Mouse (Mus musculus): ENCODE measurements at regions not wholly inside any gene's neighbourhood (a gene's known extent, or its start where the extent isn't known, plus 50 kb on each side); places are given as distances from the start of the nearest gene placed in this dataset.
"Not testable (repeated sequence)": the region's sequence is repeated elsewhere in the genome, so short reads cannot be mapped to it uniquely, and the experiment has no call there.

DNA sequence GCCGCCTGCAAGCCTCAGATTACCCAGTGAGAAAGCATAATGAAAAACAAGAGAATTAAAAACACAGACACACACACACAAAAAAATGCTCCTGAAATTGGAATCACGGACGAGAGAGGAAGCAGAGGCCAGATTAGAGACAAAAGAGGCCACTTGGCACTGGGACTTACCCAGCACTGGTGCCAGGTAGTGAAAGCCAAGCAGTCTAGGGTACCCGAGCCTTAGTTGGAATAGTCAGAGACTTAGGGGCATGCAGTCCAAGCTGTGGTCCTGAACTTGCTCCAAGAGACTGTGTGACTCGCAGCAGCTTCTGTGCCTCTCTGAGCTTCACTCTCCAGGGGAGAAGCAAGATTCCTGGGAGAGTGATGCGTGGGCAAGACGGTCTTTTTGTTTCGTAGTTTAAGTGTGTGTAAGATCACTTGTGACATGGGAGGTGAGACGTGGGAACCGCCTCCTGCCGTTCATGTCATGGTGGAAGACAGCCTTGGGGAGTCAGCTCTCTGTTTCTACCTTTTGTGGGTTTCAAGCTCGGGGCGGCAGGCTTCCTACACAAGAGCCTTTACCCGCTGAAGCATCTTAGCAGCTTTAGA lies 420.8 kb downstream of the Ptpru start:
- H3K9me3 ChIP-seq (replicated peaks): no peaks in the 10 kb centered on the region
- no peaks in the 10 kb centered on the region for H3K36me3 ChIP-seq
- WGBS (ENCODE audit: insufficient replicate concordance): 64% methylated on average over 14 of the region's 14 CpGs
- H3K4me1 ChIP-seq: no peaks in the 10 kb centered on the region
- H3K27me3 ChIP-seq (replicated peaks): no peaks in the 10 kb centered on the region
- no peak overlapping the region for H3K9ac ChIP-seq
- no peak overlapping the region for H3K4me3 ChIP-seq
- no peak overlapping the region for H3K27ac ChIP-seq
- H3K4me2 ChIP-seq: no peak overlapping the region
- ATAC-seq: no peak

DNA sequence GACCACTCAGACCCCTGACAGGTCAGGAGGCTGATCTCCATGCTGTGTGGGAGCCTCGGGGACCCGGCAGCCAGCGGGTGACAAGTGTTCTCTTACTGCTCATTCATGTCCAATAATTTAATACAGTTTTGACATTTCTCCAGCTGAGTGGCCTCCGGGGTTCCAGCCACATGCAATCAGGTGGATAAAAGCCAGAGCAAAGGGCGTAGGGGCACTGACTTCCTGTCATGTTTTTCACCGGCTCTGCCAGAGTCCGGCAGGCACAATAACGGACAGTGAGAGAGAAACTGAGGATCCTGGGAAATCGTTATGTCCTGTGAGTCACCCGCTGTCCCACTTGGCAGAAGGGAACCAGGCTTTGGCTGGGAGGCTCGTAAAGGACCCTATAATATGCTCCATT lies 412.8 kb downstream of the Ptpru start:
- no peak overlapping the region for H3K27ac ChIP-seq
- H3K9me3 ChIP-seq (replicated peaks): no peaks in the 10 kb centered on the region
- no peaks in the 10 kb centered on the region for H3K4me1 ChIP-seq
- no peak overlapping the region for H3K4me3 ChIP-seq
- 65% methylated on average over 11 of the region's 11 CpGs for WGBS (ENCODE audit: insufficient replicate concordance)
- no peak overlapping the region for H3K4me2 ChIP-seq
- no peak overlapping the region for H3K9ac ChIP-seq
- no peaks in the 10 kb centered on the region for H3K36me3 ChIP-seq
- ATAC-seq: no peak
- H3K27me3 ChIP-seq (replicated peaks): no peaks in the 10 kb centered on the region

- Histone ChIP-seq H3K4me3 (no peak overlapping the region), H3K27ac (no peak overlapping the region)
- 80% methylated on average over 7 of the region's 7 CpGs for WGBS (ENCODE audit: insufficient replicate concordance)
These were observed 410.2 kb downstream of the Ptpru start for GRCm38 (mm10) chr4:131427871-131428270.

DNA sequence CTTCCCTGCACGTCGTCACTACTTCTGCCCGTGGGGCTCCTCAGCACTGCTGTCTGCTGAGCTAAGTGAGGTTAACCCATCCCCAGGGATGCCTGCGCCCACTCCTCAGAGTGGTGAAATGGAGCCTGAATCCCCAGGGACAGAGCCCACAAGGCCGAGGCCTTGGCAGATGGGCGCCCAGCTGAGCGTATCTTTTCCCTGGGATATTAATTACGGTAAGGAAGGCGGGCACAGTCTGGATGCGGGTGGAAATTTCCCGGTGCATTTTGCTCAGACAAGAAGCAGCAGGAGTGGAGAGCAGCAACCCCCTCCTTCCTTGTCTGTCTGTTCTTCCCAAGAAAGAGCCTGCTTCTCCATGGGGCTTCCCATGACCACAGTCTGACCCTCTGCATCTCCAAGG lies 408.7 kb downstream of the Ptpru start:
- 55% methylated on average over 11 of the region's 11 CpGs for WGBS (ENCODE audit: insufficient replicate concordance)
- Histone ChIP-seq H3K27me3 (replicated peaks) (no peaks in the 10 kb centered on the region), H3K4me3 (no peak overlapping the region), H3K36me3 (no peaks in the 10 kb centered on the region), H3K27ac (no peak overlapping the region), H3K4me2 (no peak overlapping the region), H3K9ac (no peak overlapping the region), H3K9me3 (replicated peaks) (no peaks in the 10 kb centered on the region), H3K4me1 (no peaks in the 10 kb centered on the region)
- ATAC-seq: no peak

More at GRCm38 (mm10) chr4:131427871-131428270, 410.2 kb downstream of the Ptpru start:
- Histone ChIP-seq H3K36me3 (no peaks in the 10 kb centered on the region), H3K27me3 (replicated peaks) (no peaks in the 10 kb centered on the region), H3K9ac (no peak overlapping the region), H3K4me2 (no peak overlapping the region), H3K4me1 (no peaks in the 10 kb centered on the region), H3K9me3 (replicated peaks) (no peaks in the 10 kb centered on the region)
- ATAC-seq: no peak

GRCm38 (mm10) chr4:131430420-131430819 lies 407.7 kb downstream of the Ptpru start:
- Histone ChIP-seq H3K27me3 (replicated peaks) (no peaks in the 10 kb centered on the region), H3K27ac (no peak overlapping the region), H3K9ac (no peak overlapping the region), H3K4me3 (no peak overlapping the region), H3K4me2 (no peak overlapping the region), H3K9me3 (replicated peaks) (no peaks in the 10 kb centered on the region), H3K36me3 (no peaks in the 10 kb centered on the region), H3K4me1 (no peaks in the 10 kb centered on the region)
- WGBS (ENCODE audit: insufficient replicate concordance): 64% methylated on average over 1 of the region's 1 CpGs
- ATAC-seq: no peak

DNA sequence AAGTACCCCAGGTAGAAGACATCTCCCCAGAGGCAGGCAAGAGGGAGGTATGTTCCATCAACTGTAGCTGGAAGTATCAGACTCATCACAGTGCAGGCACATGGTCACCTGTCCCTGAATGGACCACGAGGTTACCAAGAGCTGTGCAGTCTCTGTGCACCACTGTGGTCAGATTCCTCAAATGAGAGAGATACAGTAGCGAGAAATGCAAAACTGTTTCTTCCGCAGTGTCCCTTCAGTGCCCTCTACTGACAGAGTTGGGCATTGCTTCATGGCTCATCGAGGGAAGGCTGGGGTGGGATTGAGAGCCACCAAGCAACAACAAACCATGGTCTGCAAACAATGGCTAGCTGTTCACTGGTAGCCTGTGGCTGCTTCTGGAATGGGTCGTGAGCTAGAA lies 406.9 kb downstream of the Ptpru start:
- Histone ChIP-seq H3K4me3 (no peak overlapping the region), H3K4me1 (no peaks in the 10 kb centered on the region), H3K36me3 (no peaks in the 10 kb centered on the region), H3K9ac (no peak overlapping the region), H3K4me2 (no peak overlapping the region), H3K27me3 (replicated peaks) (no peaks in the 10 kb centered on the region), H3K9me3 (replicated peaks) (no peaks in the 10 kb centered on the region), H3K27ac (no peak overlapping the region)
- 12% methylated on average over 5 of the region's 5 CpGs for WGBS (ENCODE audit: insufficient replicate concordance)
- no peak for ATAC-seq

- no peak overlapping the region for H3K9ac ChIP-seq
- 60% methylated on average over 13 of the region's 13 CpGs for WGBS (ENCODE audit: insufficient replicate concordance)
- H3K27ac ChIP-seq: no peak overlapping the region
- H3K9me3 ChIP-seq (replicated peaks): no peaks in the 10 kb centered on the region
- H3K4me2 ChIP-seq: no peak overlapping the region
- H3K4me1 ChIP-seq: no peaks in the 10 kb centered on the region
- H3K4me3 ChIP-seq: no peak overlapping the region
- H3K27me3 ChIP-seq (replicated peaks): no peaks in the 10 kb centered on the region
- H3K36me3 ChIP-seq: no peaks in the 10 kb centered on the region
- no peak for ATAC-seq
These were observed 405.4 kb downstream of the Ptpru start for GRCm38 (mm10) chr4:131432591-131433177.

- Histone ChIP-seq H3K9ac (no peak overlapping the region), H3K27me3 (replicated peaks) (no peaks in the 10 kb centered on the region), H3K9me3 (replicated peaks) (no peaks in the 10 kb centered on the region), H3K4me3 (no peak overlapping the region), H3K4me1 (no peaks in the 10 kb centered on the region), H3K27ac (no peak overlapping the region), H3K4me2 (no peak overlapping the region), H3K36me3 (no peaks in the 10 kb centered on the region)
- ATAC-seq: no peak
- 72% methylated on average over 12 of the region's 12 CpGs for WGBS (ENCODE audit: insufficient replicate concordance)
These were observed 402.9 kb downstream of the Ptpru start for GRCm38 (mm10) chr4:131435222-131435621.

GRCm38 (mm10) chr4:131438403-131438802 lies 399.7 kb downstream of the Ptpru start:
- H3K4me1 ChIP-seq: no peaks in the 10 kb centered on the region
- 55% methylated on average over 2 of the region's 2 CpGs for WGBS (ENCODE audit: insufficient replicate concordance)
- ATAC-seq: no peak
- H3K27me3 ChIP-seq (replicated peaks): no peaks in the 10 kb centered on the region
- H3K27ac ChIP-seq: no peak overlapping the region
- H3K4me2 ChIP-seq: no peak overlapping the region
- H3K36me3 ChIP-seq: no peaks in the 10 kb centered on the region
- H3K9me3 ChIP-seq (replicated peaks): no peaks in the 10 kb centered on the region
- no peak overlapping the region for H3K4me3 ChIP-seq
- no peak overlapping the region for H3K9ac ChIP-seq

DNA sequence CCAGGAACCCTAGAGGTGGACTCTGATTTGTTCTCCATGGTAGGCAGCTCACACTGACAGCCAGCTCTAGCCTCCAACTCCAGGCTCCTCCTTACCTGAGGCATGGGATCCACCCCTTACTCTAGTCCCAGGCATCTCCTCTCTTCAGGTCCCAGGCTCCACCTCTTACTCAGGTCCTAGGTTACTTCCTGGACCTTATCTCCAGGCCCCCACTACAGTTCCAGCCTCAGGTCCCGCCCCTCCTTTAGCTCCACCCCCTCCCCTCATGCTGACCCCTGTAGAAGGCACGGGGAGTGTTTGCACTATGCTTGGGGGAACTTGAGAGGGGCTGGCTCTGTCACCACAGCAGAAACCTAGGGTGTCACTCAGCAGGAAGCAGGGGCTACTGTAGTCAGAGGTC lies 399.2 kb downstream of the Ptpru start:
- H3K9me3 ChIP-seq (replicated peaks): no peaks in the 10 kb centered on the region
- WGBS (ENCODE audit: insufficient replicate concordance): 11% methylated on average over 2 of the region's 2 CpGs
- H3K4me2 ChIP-seq: no peak overlapping the region
- no peak overlapping the region for H3K4me3 ChIP-seq
- ATAC-seq: no peak
- H3K27ac ChIP-seq: no peak overlapping the region
- H3K27me3 ChIP-seq (replicated peaks): no peaks in the 10 kb centered on the region
- H3K4me1 ChIP-seq: no peaks in the 10 kb centered on the region
- no peaks in the 10 kb centered on the region for H3K36me3 ChIP-seq
- H3K9ac ChIP-seq: no peak overlapping the region

DNA sequence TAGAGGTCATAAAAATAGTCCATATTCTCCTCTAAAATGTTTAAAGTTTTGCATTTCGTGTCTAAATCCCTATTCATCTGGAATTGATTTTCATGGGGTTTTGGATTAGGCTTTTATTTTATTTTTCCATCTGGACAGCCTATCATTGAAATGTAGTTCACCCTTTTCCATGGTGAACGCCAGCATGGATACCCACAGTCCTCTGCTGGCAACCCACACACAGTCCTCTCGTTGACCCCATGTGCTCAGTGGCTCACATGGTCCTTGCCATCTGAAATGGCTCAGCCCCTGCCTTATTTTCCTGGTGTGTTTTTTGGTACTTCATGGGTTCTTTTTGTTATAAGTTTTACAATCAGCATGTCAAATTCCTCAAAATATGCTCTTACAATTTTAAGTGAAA lies 397.2 kb downstream of the Ptpru start:
- H3K9me3 ChIP-seq (replicated peaks): no peaks in the 10 kb centered on the region
- H3K4me2 ChIP-seq: no peak overlapping the region
- ATAC-seq: no peak
- H3K36me3 ChIP-seq: no peaks in the 10 kb centered on the region
- H3K4me1 ChIP-seq: no peaks in the 10 kb centered on the region
- no peaks in the 10 kb centered on the region for H3K27me3 ChIP-seq (replicated peaks)
- WGBS (ENCODE audit: insufficient replicate concordance): 59% methylated on average over 3 of the region's 3 CpGs
- no peak overlapping the region for H3K9ac ChIP-seq
- no peak overlapping the region for H3K4me3 ChIP-seq
- no peak overlapping the region for H3K27ac ChIP-seq

- no peak overlapping the region for H3K4me2 ChIP-seq
- H3K27ac ChIP-seq: no peak overlapping the region
- WGBS (ENCODE audit: insufficient replicate concordance): 35% methylated on average over 2 of the region's 2 CpGs
- no peak overlapping the region for H3K4me3 ChIP-seq
- no peaks in the 10 kb centered on the region for H3K27me3 ChIP-seq (replicated peaks)
- H3K9me3 ChIP-seq (replicated peaks): no peaks in the 10 kb centered on the region
- no peaks in the 10 kb centered on the region for H3K4me1 ChIP-seq
- H3K9ac ChIP-seq: no peak overlapping the region
- ATAC-seq: no peak
- no peaks in the 10 kb centered on the region for H3K36me3 ChIP-seq
These were observed 394.6 kb downstream of the Ptpru start for GRCm38 (mm10) chr4:131443518-131443917.

- H3K27me3 ChIP-seq (replicated peaks); H3K36me3 ChIP-seq; H3K4me2 ChIP-seq; ATAC-seq; H3K4me1 ChIP-seq; H3K27ac ChIP-seq; H3K9ac ChIP-seq; H3K4me3 ChIP-seq; H3K9me3 ChIP-seq (replicated peaks): not testable (repeated sequence)
- 52% methylated on average over 1 of the region's 1 CpGs for WGBS (ENCODE audit: insufficient replicate concordance)
These were observed 387.8 kb downstream of the Ptpru start for GRCm38 (mm10) chr4:131450296-131450695.
